In genomic region chr15:93402730-93403129, GRCm38 (mm10) we compare ENCODE assay signal across 24 mouse cellular contexts.
"Had no signal": no experiment of that assay in that cellular context is flagged by ENCODE, and none has a peak within 500 bp of the region (broad histone marks: within the 10 kb centered on the region; RNA-seq: fewer than 3 reads in every experiment).

No protein-coding gene starts in this region.

- H3K36me3 ChIP-seq: forebrain, embryonic 12.5 days; forebrain, embryonic 15.5 days had no signal

- H3K4me3 ChIP-seq: embryonic facial prominence, embryonic 10.5 days; embryonic facial prominence, embryonic 12.5 days; embryonic facial prominence, embryonic 13.5 days; embryonic facial prominence, embryonic 15.5 days; erythroblast, embryonic 14.5 days; forebrain, embryonic 10.5 days; forebrain, embryonic 12.5 days; forebrain, embryonic 13.5 days; forebrain, embryonic 15.5 days; gastrocnemius, adult 2 months; heart, adult 2 months had no signal

- H3K9me3 ChIP-seq: embryonic facial prominence, embryonic 10.5 days; embryonic facial prominence, embryonic 12.5 days; embryonic facial prominence, embryonic 13.5 days; embryonic facial prominence, embryonic 15.5 days; forebrain, embryonic 10.5 days; forebrain, embryonic 12.5 days; forebrain, embryonic 13.5 days; forebrain, embryonic 15.5 days had no signal

- H3K9ac ChIP-seq: embryonic facial prominence, embryonic 12.5 days; embryonic facial prominence, embryonic 13.5 days; embryonic facial prominence, embryonic 15.5 days; forebrain, embryonic 12.5 days; forebrain, embryonic 13.5 days; forebrain, embryonic 15.5 days; forebrain, postnatal 0 days had no signal

- H3K27me3 ChIP-seq: embryonic facial prominence, embryonic 12.5 days; embryonic facial prominence, embryonic 13.5 days; embryonic facial prominence, embryonic 15.5 days; forebrain, embryonic 12.5 days; forebrain, embryonic 13.5 days; forebrain, embryonic 15.5 days had no signal

- DNase-seq: cerebellum, adult 9-10 months; cerebellum, adult 9-11 months; cerebellum, postnatal 10 days; cerebellum, postnatal 14 days; cerebellum, postnatal 25 days; cerebellum, postnatal 36 days; embryo, embryonic 11 days; forebrain, postnatal 0 days; gastrocnemius, adult 2 months; gastrocnemius, postnatal 10 days; gastrocnemius, postnatal 14 days; gastrocnemius, postnatal 25 days; gastrocnemius, postnatal 36 days; heart, adult 18-20 months; heart, adult 2 months had no signal

- H3K27ac ChIP-seq: embryonic facial prominence, embryonic 10.5 days; embryonic facial prominence, embryonic 12.5 days; embryonic facial prominence, embryonic 13.5 days; embryonic facial prominence, embryonic 15.5 days; forebrain, embryonic 10.5 days; forebrain, embryonic 12.5 days; forebrain, embryonic 13.5 days; forebrain, embryonic 15.5 days; gastrocnemius, adult 2 months; heart, adult 2 months had no signal
